7 mouse cellular contexts compared by ENCODE assay signal in the genomic region with DNA sequence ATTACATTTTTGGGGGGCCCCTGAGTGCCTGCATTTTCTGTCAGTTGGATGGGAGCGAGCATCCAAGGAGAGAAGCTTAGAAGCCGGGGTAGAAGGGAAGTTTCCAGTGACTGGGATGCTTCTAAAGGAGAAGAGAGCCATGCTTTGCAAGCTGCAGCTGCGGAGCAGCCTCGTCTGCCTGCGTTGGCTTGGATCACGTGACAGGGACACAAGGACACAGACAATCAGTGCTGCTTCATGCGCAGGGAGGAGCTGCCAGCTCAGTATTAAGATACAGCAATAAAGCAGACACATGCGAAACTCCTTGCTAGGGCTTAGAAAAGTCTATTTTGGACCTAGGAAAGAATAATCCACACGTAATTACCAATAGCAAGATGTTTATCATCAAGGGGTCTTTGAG.
DNase-seq lines count a peak whose midpoint lies in the region; ATAC-seq and TF ChIP-seq lines count a peak whose summit lies in the region.

No protein-coding gene starts in this region.

- no peaks in the 10 kb centered on the region for H3K27me3 ChIP-seq in neural tube, embryonic 15.5 days (replicated peaks)
- H3K27me3 ChIP-seq in heart, embryonic 10.5 days (ENCODE audit: insufficient read depth, poor library complexity, severe bottlenecking): peaks cover 16% of the 10 kb centered on the region; the same call in 1 of the 2 replicates

- no peaks in the 10 kb centered on the region for H3K9me3 ChIP-seq in neural tube, embryonic 15.5 days (replicated peaks)
- H3K9me3 ChIP-seq in heart, embryonic 10.5 days: no peaks in the 10 kb centered on the region

- peak overlapping the region; percentile 62; the same call in 1 of the 2 replicates for H3K27ac ChIP-seq in layer of hippocampus, adult 2 months
- H3K27ac ChIP-seq in neural tube, embryonic 15.5 days (replicated peaks): peak overlapping the region; percentile 63
- H3K27ac ChIP-seq in heart, embryonic 10.5 days: no peak overlapping the region

- TF ChIP-seq CTCF in layer of hippocampus, adult 2 months (conservative IDR thresholded peaks at IDR 0.05): no peak

- H3K36me3 ChIP-seq in neural tube, embryonic 15.5 days: no peaks in the 10 kb centered on the region
- H3K36me3 ChIP-seq in heart, embryonic 10.5 days: no peaks in the 10 kb centered on the region

- no peak overlapping the region for H3K9ac ChIP-seq in neural tube, embryonic 15.5 days (replicated peaks)

- WGBS in neural tube, embryonic 15.5 days: 39% methylated on average over 9 of the region's 9 CpGs
- WGBS in heart, embryonic 10.5 days: 63% methylated on average over 9 of the region's 9 CpGs

- DNase-seq in adrenal gland, postnatal 25 days: peak; percentile 22
- DNase-seq in embryo, embryonic 11 days: peak; percentile 37
- DNase-seq in layer of hippocampus, adult 2 months (ENCODE audit: low spot score in 2 of 2): peak; percentile 42 to 77
- no peak for DNase-seq in urinary bladder, postnatal 10 days (ENCODE audit: low spot score)
- no peak for DNase-seq in heart, embryonic 10.5 days (ENCODE audit: low spot score)
- no peak for DNase-seq in heart, adult 9 months (ENCODE audit: low spot score in 2 of 2)

- peaks cover 14% of the 10 kb centered on the region for H3K4me1 ChIP-seq in neural tube, embryonic 15.5 days
- H3K4me1 ChIP-seq in heart, embryonic 10.5 days: no peaks in the 10 kb centered on the region

- no peak overlapping the region for H3K4me2 ChIP-seq in neural tube, embryonic 15.5 days

- H3K4me3 ChIP-seq in layer of hippocampus, adult 2 months: no peak overlapping the region
- H3K4me3 ChIP-seq in neural tube, embryonic 15.5 days (replicated peaks): no peak overlapping the region
- H3K4me3 ChIP-seq in heart, embryonic 10.5 days: no peak overlapping the region

- ATAC-seq in neural tube, embryonic 15.5 days (ENCODE audit: low FRiP score): peak; percentile 74; the same call in 1 of the 2 replicates

Comparison
In these comparisons a context has a peak if more than half of its experiments do, and no peak if none do; other contexts are left out.
1. DNase-seq: peak in adrenal gland, postnatal 25 days (single experiment), embryo, embryonic 11 days (single experiment) and layer of hippocampus, adult 2 months (2 of 2); none in urinary bladder, postnatal 10 days (single experiment), heart, embryonic 10.5 days (single experiment) and heart, adult 9 months (0 of 2).